Mouse (Mus musculus) hindbrain, embryonic 14.5 days (tissue): ENCODE results near the gene Gm20931. TPM values are rescaled to one million over a fixed set of nuclear protein-coding genes. Genes with fewer than 3 reads are reported as not detected.
"Not testable (repeated sequence)": the region's sequence is repeated elsewhere in the genome, so short reads cannot be mapped to it uniquely, and the experiment has no call there.

ENCODE experiments used
- ATAC-seq: fragments of 200-750 bp; cut with Nextera tagmentation; 2 replicates; pipeline ENCODE4 v1.8.0; 2017; ENCODE audit warnings: moderate number of reproducible peaks, mild to moderate bottlenecking, moderate TSS enrichment, moderate library complexity; ENCODE audit not compliant: low FRiP score
- DNase-seq: peaks from one replicate; pipeline ENCODE4 v3.0.0-alpha.2; 2015; ENCODE audit warnings: low spot score
- H3K27ac ChIP-seq: fragments of 300-500 bp; sonication (generic); 2 replicates; pipeline ENCODE4 v1.5.1; 2014; ENCODE audit warnings: mild to moderate bottlenecking, moderate library complexity
- H3K27me3 ChIP-seq: fragments of 300-500 bp; sonication (generic); 2 replicates; pipeline ENCODE4 v1.6.1; 2014; ENCODE audit warnings: mild to moderate bottlenecking, low read length, mixed read lengths; ENCODE audit not compliant: control insufficient read depth, insufficient read depth
- H3K36me3 ChIP-seq: fragments of 300-500 bp; sonication (generic); replicated peaks from 2 replicates; pipeline ENCODE4 v1.6.1; 2014; ENCODE audit not compliant: control insufficient read depth, insufficient read depth
- H3K4me1 ChIP-seq: fragments of 300-500 bp; sonication (generic); replicated peaks from 2 replicates; pipeline ENCODE4 v1.6.1; 2014; ENCODE audit warnings: antibody characterized with exemption, low read length, mixed read lengths; ENCODE audit not compliant: control insufficient read depth, insufficient read depth
- H3K4me2 ChIP-seq: fragments of 300-500 bp; sonication (generic); replicated peaks from 2 replicates; pipeline ENCODE4 v1.6.1; 2014; ENCODE audit warnings: mild to moderate bottlenecking, moderate library complexity
- H3K4me3 ChIP-seq: fragments of 300-500 bp; sonication (generic); replicated peaks from 2 replicates; pipeline ENCODE4 v1.5.1; 2014; ENCODE audit warnings: mild to moderate bottlenecking, low read length
- H3K9ac ChIP-seq: fragments of 300-500 bp; sonication (generic); 2 replicates; pipeline ENCODE4 v1.6.1; 2014
- H3K9me3 ChIP-seq: fragments of 300-500 bp; sonication (generic); 2 replicates; pipeline ENCODE4 v1.6.1; 2016; ENCODE audit warnings: low read length; ENCODE audit not compliant: control insufficient read depth
- WGBS: fragments of 180-500 bp; shearing (Covaris S2); extraction: QIAGEN DNeasy Blood & Tissue Kit; methylation state at CpG from one replicate; pipeline ENCODE4 v1.1.7; 2014; 5-methylcytosine and 5-hydroxymethylcytosine counted together
- polyA plus RNA-seq: library from polyadenylated mRNA; unstranded; fragments of >200 nt; fragmentation: Nextera tagmentation; extraction: Ambion mirVana; gene quantifications from 2 replicates; pipeline ENCODE4 v1.2.1, GENCODE M21; 2014

Gm20931 gene
- not detected in 2 replicates for polyA plus RNA-seq

- H3K4me3 ChIP-seq, H3K9me3 ChIP-seq, H3K9ac ChIP-seq, H3K27me3 ChIP-seq, ATAC-seq, H3K36me3 ChIP-seq, H3K27ac ChIP-seq, H3K4me1 ChIP-seq, DNase-seq, H3K4me2 ChIP-seq: not testable (repeated sequence)
- WGBS = no CpG with 5 or more reads among the region's 6 CpGs
Observed at GRCm38 (mm10) chrY:55213420-55213819, at the start of gene Gm20931. Gene Gm20931 (plus strand): TSS chrY:55213720.
